Mouse (Mus musculus) thymus, adult 2 months (tissue): ENCODE measurements around the gene Rab6a. TPM values are rescaled to one million over a fixed set of nuclear protein-coding genes. Genes with fewer than 3 reads are reported as not detected.

Experiments
- DNase-seq: peaks from one replicate; pipeline ENCODE4 v3.0.0; 2021
- H3K27ac ChIP-seq: fragments of 200-500 bp; 2 replicates; pipeline ENCODE4 v1.5.1; 2012; ENCODE audit warnings: low read length, control low read depth; ENCODE audit not compliant: control insufficient read depth, insufficient read depth
- H3K27me3 ChIP-seq: fragments of 200-500 bp; 2 replicates; pipeline ENCODE4 v1.6.1; 2012; ENCODE audit warnings: mild to moderate bottlenecking, low read length, moderate library complexity, mixed read lengths; ENCODE audit not compliant: control insufficient read depth, insufficient read depth
- H3K36me3 ChIP-seq: fragments of 200-500 bp; 2 replicates; pipeline ENCODE4 v1.6.1; 2012; ENCODE audit warnings: mild to moderate bottlenecking, low read length, moderate library complexity; ENCODE audit not compliant: control insufficient read depth, insufficient read depth
- H3K4me1 ChIP-seq: fragments of 200-500 bp; replicated peaks from 2 replicates; pipeline ENCODE4 v1.6.1; 2012; ENCODE audit warnings: low read length; ENCODE audit not compliant: control insufficient read depth, insufficient read depth
- H3K4me3 ChIP-seq: fragments of 200-500 bp; 2 replicates; pipeline ENCODE4 v1.5.1; 2012; ENCODE audit warnings: mild to moderate bottlenecking, low read length, control low read depth, moderate library complexity; ENCODE audit not compliant: control insufficient read depth, insufficient read depth
- CTCF ChIP-seq: fragments of 200-500 bp; IDR thresholded peaks from 2 replicates; pipeline ENCODE4 v1.5.1; 2012; ENCODE audit warnings: mild to moderate bottlenecking, control low read depth, low read length, moderate library complexity, borderline replicate concordance; ENCODE audit not compliant: control insufficient read depth, poor library complexity, insufficient read depth; ENCODE audit errors: extremely low read depth
- POLR2A ChIP-seq: fragments of 200-500 bp; IDR thresholded peaks from 2 replicates; pipeline ENCODE4 v1.6.1; 2012; ENCODE audit warnings: mild to moderate bottlenecking, low read length, control low read depth, moderate library complexity; ENCODE audit not compliant: control insufficient read depth, poor library complexity, insufficient read depth; ENCODE audit errors: extremely low read depth
- WGBS: fragments of 180-500 bp; shearing (Covaris S2); methylation state at CpG from one replicate; pipeline ENCODE4 v1.1.7; 2018; 5-methylcytosine and 5-hydroxymethylcytosine counted together
- polyA plus RNA-seq: library from polyadenylated mRNA; depleted of rRNA; stranded (reverse); fragments of >200 nt; gene quantifications from 2 replicates; pipeline ENCODE4 v1.2.3, GENCODE M21; 2012; rRNA removed

Gene Rab6a
- polyA plus RNA-seq, 1 experiment, result 25.9 TPM

DNA sequence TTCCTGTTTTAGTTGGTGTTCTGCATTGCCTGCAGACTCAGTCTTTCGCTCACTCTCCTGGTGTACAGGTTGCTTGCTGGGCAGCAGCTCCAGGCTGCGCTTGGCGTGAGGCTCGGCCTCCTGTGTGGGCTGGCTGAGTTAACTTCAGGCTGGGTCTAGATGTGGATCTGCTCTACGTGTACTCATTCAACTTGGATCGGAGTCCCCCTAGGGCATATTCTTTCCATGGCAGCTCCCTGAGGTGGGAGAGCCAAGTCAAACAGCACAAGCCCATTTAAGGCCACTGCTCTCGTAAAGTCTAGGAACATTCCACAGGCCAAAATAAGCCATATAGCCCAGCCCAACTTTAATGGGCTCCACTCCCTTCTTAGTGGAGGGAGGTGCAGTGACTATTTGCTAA, 81.3 kb downstream of the Rab6a start:
- H3K27me3 ChIP-seq, result no peaks in the 10 kb centered on the region
- no peaks in the 10 kb centered on the region for H3K4me1 ChIP-seq
- TF ChIP-seq POLR2A (no peak), CTCF (no peak)
- no peak for DNase-seq
- H3K36me3 ChIP-seq, result no peaks in the 10 kb centered on the region
- 95% methylated on average over 7 of the region's 7 CpGs for whole genome bisulfite sequencing
- H3K4me3 ChIP-seq, result no peak overlapping the region
- no peak overlapping the region for H3K27ac ChIP-seq

Other genes starting within 250 kb of the Rab6a start
- 52.2 and 59.4 TPM in 2 replicates for gene C2cd3, start 235.2 kb upstream of the Rab6a start, polyA plus RNA-seq
- gene Ppme1, start 235.1 kb upstream of the Rab6a start, polyA plus RNA-seq, result 152 and 153 TPM in 2 replicates
- gene Ucp3, start 134.4 kb upstream of the Rab6a start, polyA plus RNA-seq, result 6.0 and 7.0 TPM in 2 replicates
- gene Ucp2, start 114.1 kb upstream of the Rab6a start, polyA plus RNA-seq, result 1,120 and 1,396 TPM in 2 replicates
- gene Dnajb13, start 92.5 kb upstream of the Rab6a start, polyA plus RNA-seq, result 2.2 and 3.0 TPM in 2 replicates
- 9.1 and 10.1 TPM in 2 replicates for gene Coa4, start 70.3 kb upstream of the Rab6a start, polyA plus RNA-seq
- 11.3 and 12.2 TPM in 2 replicates for gene Mrpl48, start 891 bp downstream of the Rab6a start, polyA plus RNA-seq
- 70.5 and 82.2 TPM in 2 replicates for gene Plekhb1, start 55.0 kb downstream of the Rab6a start, polyA plus RNA-seq
- gene Fam168a, start 99.2 kb downstream of the Rab6a start, polyA plus RNA-seq, result 144 and 178 TPM in 2 replicates